Mouse (Mus musculus): Measurements from ENCODE around the gene Slc7a5.

Gene Slc7a5

GRCm38 (mm10) chr8:121884181-121884580 is 23.3 kb downstream of the Slc7a5 start:
- no peak for DNase-seq (ENCODE audit: low read depth, low spot score)

GRCm38 (mm10) chr8:121881921-121882320 is 25.6 kb downstream of the Slc7a5 start:
- DNase-seq (ENCODE audit: low read depth, low spot score) = no peak

DNA sequence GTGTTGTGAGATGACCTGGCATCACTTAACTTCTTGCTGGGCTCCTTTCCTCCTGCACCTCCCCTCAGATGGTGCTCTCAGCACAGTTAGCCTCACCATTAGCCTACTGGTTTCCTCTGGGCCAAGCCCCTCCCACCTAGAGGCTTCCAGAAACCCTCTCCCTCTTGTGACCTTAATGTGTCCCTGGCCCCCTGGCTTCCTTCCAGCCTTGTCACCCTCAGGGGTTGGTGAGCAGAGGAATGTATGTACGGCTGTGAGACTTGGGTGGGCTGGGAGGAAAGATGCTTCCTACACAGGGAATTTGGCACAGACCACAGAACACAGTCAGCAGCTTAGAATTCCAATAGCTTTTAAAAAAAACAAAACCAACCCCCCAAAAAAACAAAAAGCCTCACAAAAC is 26.7 kb downstream of the Slc7a5 start:
- DNase-seq (ENCODE audit: low read depth, low spot score) = no peak

DNA sequence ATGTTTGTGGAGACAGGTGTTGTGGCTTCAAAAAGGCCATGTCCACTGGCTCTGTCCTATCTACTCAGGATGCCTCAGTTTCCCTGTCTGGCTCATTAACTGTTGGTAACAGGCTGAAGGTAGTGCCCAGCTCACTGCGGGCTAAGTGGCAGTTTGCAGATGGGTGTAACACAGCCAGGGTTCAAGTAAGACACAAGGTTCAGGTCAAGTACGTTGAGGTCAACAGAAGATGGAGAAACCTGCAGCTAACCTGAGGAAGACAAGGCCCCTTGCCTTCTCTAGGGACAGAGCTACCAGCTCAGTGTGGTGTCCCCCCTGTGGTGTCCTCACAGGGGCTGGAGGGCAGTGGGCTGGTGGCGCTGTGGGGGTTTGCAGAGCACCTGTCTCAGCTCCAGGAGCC is 27.8 kb downstream of the Slc7a5 start:
- DNase-seq (ENCODE audit: low read depth, low spot score) = no peak

DNA sequence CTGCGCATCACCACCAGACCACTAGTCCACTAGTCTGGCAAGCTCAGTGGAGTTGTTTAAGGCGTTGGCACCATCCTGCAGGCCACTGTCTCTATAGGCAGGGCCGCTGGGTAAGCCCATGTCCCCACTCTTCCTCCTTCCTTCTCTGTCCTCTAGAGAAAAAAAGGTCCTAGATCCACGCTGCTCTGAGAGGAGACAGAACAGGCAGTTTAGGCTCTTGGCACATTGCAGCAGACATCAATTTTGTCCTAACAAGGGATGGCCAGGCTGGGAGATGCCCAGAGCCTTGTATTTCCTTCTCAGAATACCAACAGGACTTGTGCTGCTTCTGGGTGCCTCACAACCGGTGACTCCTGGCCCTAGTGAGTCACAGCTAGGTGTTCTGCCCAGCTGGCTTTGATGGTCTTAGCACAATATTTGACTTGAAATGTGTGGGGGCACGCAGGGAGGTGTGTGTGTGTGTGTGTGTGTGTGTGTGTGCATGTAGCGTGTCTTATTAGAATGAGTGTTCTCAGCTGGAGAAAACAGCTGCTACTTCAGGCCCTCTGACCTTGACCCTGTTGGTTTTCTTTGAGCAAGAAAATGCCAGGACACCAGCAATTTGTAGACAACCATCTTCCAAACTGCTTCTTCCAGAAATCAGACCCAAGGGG is 29.5 kb downstream of the Slc7a5 start:
- no peak for DNase-seq (ENCODE audit: low read depth, low spot score)

- no peak for DNase-seq (ENCODE audit: low read depth, low spot score)
These were observed 30.3 kb downstream of the Slc7a5 start for GRCm38 (mm10) chr8:121877212-121877611.

- no peak for DNase-seq (ENCODE audit: low read depth, low spot score)
These were observed 32.0 kb downstream of the Slc7a5 start for GRCm38 (mm10) chr8:121875517-121875916.

- no peak for DNase-seq (ENCODE audit: low read depth, low spot score)
These were observed 32.4 kb downstream of the Slc7a5 start for GRCm38 (mm10) chr8:121875045-121875444.

DNA sequence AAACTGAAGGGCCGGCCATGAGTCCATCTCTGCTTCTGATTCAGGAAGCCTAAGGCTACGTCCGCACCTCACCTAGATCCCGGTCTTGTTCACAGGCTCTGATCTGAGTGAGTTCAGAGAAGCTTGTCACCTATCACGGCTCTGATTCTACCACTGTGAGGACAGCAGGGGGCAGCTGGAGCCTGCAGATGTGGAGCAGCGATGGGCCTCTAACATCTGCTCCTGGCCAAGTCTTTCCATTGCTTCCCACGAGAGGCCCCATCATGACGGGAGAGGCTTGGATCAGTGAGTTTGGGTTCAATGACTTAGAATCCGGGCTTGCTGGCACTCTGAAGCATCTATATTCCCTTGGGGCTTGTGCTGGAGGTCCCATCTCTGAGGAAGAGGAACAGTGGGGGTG is 33.5 kb downstream of the Slc7a5 start:
- no peak for DNase-seq (ENCODE audit: low read depth, low spot score)

- no peak for DNase-seq (ENCODE audit: low read depth, low spot score)
These were observed 35.6 kb downstream of the Slc7a5 start for GRCm38 (mm10) chr8:121871833-121872440.

- DNase-seq (ENCODE audit: low read depth, low spot score) = no peak
These were observed 37.3 kb downstream of the Slc7a5 start for GRCm38 (mm10) chr8:121870190-121870589.

DNA sequence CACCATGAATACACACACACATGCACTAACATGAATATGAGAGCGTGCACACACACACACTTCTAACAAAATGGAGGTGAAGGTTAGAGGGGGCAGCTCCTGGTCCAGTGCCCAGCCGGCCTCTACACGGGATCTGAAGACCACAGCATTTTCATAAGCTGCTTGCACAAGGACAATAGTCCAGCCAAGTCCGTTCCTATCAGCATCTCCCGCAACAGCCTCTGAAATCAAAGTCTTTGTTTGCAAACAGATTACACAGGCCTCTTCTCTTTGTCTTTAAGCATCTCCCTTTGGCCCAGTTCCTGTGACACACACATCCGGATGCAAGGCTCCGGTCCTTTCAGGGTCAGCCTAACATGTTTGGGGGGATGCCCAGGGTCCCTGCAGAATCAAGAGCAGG is 38.6 kb downstream of the Slc7a5 start:
- DNase-seq (ENCODE audit: low read depth, low spot score) = no peak

DNA sequence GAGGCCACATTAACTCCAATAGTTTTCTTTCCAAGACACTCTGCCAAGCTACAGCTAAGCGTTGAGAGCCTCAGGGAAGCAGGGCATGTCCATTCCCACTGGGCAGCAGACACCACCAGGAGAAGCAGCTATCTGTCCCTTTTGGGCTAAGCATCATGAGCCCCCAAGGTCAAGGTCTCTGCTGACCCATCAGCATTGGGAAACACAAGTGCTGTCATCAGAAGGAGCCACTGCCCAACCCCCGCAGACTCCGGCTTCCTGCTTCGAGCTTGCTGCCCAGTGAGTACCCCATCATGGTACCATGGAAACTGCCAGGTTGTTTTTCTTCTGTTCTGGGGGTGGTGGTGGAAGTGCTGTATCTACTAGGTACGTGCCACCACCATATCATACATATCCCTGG is 39.3 kb downstream of the Slc7a5 start:
- no peak for DNase-seq (ENCODE audit: low read depth, low spot score)

DNA sequence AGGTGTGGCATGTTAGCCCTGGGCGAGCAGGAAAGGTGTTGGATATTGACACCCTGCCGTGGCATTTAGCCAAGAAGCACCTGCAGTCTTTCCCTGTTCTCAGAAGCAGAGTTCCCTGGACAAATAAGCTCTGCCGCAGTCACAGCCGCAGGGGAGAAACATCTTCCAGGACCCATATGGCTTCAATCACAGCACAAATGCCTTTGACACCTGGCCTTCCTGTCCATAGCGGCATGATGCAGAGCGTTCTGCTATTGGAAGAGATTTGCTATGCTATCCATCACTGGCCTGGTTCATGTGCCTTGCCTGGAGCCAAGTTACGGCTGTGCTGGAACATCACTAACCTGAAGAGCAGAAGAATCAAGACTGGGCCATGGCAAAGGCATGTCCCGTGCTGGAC is 42.1 kb downstream of the Slc7a5 start:
- DNase-seq (ENCODE audit: low read depth, low spot score) = peak; percentile 75

DNA sequence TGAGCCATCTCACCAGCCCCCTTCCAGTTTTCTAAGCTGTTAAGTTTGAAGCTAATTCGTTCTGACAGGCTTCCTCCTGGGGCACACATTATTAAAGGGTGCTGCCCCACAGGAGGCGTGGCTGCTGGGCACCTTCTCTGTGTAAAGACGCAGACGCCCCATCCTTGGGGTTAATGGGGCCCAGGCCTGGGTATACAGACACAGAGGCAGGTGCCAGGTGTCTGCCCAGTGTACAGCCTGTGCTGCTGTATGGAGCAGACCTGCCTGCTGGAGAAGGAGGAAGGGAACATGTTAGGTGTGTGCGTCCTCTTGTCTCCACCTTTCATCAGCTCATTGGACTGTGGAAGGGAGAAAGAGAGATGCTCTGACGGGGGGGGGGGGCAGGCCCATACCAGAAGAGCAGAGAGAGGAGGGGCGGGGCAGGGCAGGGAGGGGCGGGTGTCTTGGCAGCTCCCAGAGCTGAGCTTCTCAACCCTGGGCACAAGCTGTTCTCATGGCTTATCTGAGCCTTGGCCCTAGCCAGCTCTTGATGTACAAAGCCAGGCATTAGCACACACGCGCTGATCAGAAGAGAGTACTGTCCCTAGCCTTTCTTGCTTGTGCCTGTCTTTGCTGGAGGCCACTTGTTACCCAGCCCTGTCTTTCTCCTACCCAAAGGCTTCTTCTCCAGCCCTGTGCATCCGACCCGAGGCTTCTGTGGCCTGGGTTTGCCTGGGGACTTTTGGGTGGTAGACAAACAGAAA is 45.5 kb downstream of the Slc7a5 start:
- DNase-seq (ENCODE audit: low read depth, low spot score) = no peak

- no peak for DNase-seq (ENCODE audit: low read depth, low spot score)
These were observed 46.2 kb downstream of the Slc7a5 start for GRCm38 (mm10) chr8:121861276-121861675.

DNA sequence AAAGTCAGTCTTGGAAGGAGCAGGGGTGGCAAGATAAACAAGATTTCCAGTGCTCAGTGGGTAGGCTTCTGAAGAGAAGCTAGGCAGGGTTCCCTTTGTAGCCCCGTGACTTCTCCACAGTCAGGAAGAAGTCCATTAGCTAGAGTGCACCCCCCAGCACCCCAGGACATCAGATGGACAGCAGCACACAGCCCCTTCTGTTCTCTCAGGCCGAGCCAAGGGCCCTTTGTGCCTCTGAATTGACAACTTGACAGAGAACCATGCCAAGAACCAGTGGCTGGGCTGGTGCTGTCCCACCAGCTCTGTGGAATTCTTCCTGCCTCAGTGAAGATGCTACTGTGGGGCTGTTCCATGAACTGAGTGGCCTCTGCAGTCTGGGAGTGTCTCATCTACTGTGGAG is 49.7 kb downstream of the Slc7a5 start:
- no peak for DNase-seq (ENCODE audit: low read depth, low spot score)

DNA sequence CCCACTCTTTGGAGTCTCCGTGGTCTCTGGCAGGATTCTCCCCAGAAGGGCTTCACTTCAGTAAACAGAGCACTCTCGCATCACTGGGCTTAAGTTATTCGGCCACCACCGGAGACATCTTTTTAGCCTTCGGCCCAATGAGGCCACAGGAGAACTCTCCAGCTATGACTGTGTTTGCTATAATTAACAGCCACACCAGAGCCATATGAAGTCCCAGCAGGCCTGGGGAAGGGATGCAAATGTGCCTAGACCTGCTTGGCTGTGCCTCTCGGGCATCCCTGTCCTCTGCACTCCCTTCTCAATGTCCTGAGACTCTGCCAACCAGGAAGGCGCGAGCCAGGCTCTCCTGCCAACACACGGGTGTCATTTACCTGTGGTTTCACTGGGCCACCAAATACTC is 50.2 kb downstream of the Slc7a5 start:
- no peak for DNase-seq (ENCODE audit: low read depth, low spot score)

GRCm38 (mm10) chr8:121856071-121856746 is 51.3 kb downstream of the Slc7a5 start:
- DNase-seq (ENCODE audit: low read depth, low spot score) = no peak

GRCm38 (mm10) chr8:121853586-121853985 is 53.9 kb downstream of the Slc7a5 start:
- no peak for DNase-seq (ENCODE audit: low read depth, low spot score)

DNA sequence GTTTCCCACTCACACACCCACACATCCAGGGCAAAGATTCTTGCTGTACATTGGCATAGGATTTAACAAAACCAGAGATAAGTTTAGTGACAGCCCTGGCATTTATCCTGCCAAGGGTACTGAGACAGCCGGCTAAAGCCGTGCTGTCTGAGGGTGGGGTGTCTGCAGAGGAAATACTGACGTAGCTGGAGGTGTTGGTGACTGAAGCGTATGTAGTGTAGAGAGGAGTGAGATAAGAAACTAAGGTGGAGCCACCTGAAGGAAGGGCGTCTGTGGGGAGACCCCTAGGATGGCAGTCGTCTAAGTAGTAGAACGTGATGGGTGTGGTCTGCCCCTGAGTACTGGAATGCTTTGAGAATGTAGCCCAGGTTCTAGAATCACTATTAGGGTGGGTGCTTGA is 55.0 kb downstream of the Slc7a5 start:
- DNase-seq (ENCODE audit: low read depth, low spot score) = no peak

DNA sequence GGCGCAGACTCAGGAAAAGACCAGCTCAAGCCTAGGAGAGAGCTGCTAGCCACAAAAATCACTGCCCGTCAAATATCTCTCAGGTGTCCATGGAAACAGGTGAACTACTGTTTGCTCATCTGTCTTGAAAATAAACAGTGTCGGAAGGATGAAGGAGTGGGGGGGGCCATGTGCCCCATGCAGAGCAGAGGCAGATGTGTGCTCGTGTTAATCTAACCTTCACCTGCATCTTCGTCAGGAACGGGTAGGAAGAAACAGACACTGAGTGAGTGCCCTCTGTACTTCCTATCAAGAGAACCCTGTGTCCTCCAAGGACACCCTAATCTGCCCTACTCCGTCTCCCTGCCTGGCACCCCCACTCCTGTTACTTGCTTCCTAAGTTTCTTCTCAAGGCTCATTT is 55.8 kb downstream of the Slc7a5 start:
- no peak for DNase-seq (ENCODE audit: low read depth, low spot score)

Data from forelimb bud, embryonic 11.5 days (tissue).